Mouse (Mus musculus) stomach, embryonic 16.5 days (tissue): Measurements from ENCODE around the gene Gjb3. TPM values are rescaled to one million over a fixed set of nuclear protein-coding genes. Genes with fewer than 3 reads are reported as not detected.

ENCODE experiments used
- ATAC-seq: fragments of 200-750 bp; cut with Nextera tagmentation; 2 replicates; pipeline ENCODE4 v1.8.0; 2017; ENCODE audit warnings: moderate number of reproducible peaks, moderate TSS enrichment; ENCODE audit not compliant: insufficient read depth, low FRiP score
- H3K27ac ChIP-seq: fragments of 300-500 bp; sonication (generic); 2 replicates; pipeline ENCODE4 v1.5.1; 2014; ENCODE audit warnings: low read length
- H3K27me3 ChIP-seq: fragments of 300-500 bp; sonication (generic); 2 replicates; pipeline ENCODE4 v1.6.1; 2014; ENCODE audit warnings: low read length, control low read depth, mixed read lengths; ENCODE audit not compliant: control insufficient read depth, insufficient read depth
- H3K36me3 ChIP-seq: fragments of 300-500 bp; sonication (generic); 2 replicates; pipeline ENCODE4 v1.6.1; 2014; ENCODE audit warnings: low read length; ENCODE audit not compliant: control insufficient read depth, insufficient read depth
- H3K4me1 ChIP-seq: fragments of 300-500 bp; sonication (generic); 2 replicates; pipeline ENCODE4 v1.6.1; 2014; ENCODE audit warnings: low read length, control low read depth, mixed read lengths; ENCODE audit not compliant: control insufficient read depth, insufficient read depth
- H3K4me2 ChIP-seq: fragments of 300-500 bp; sonication (generic); 2 replicates; pipeline ENCODE4 v1.6.1; 2014; ENCODE audit warnings: low read depth, low read length, mixed read lengths
- H3K4me3 ChIP-seq: fragments of 300-500 bp; sonication (generic); replicated peaks from 2 replicates; pipeline ENCODE4 v1.5.1; 2014; ENCODE audit warnings: mild to moderate bottlenecking, low read length
- H3K9ac ChIP-seq: fragments of 300-500 bp; sonication (generic); 2 replicates; pipeline ENCODE4 v1.6.1; 2014; ENCODE audit warnings: low read length
- H3K9me3 ChIP-seq: fragments of 300-500 bp; sonication (generic); replicated peaks from 2 replicates; pipeline ENCODE4 v1.6.1; 2016; ENCODE audit warnings: low read length, control low read depth; ENCODE audit not compliant: control insufficient read depth
- WGBS: fragments of 180-500 bp; shearing (Covaris S2); extraction: QIAGEN DNeasy Blood & Tissue Kit; methylation state at CpG from one replicate; pipeline ENCODE4 v1.1.7; 2014; 5-methylcytosine and 5-hydroxymethylcytosine counted together
- polyA plus RNA-seq: library from polyadenylated mRNA; unstranded; fragments of >200 nt; fragmentation: Nextera tagmentation; extraction: Ambion mirVana; gene quantifications from 2 replicates; pipeline ENCODE4 v1.2.1, GENCODE M21; 2015

Gjb3 gene
- polyA plus RNA-seq, 1 experiment from 2014 or later = 7.0 TPM

GRCm38 (mm10) chr4:127327749-127328148 lies 2.9 kb downstream of the Gjb3 start:
- peaks cover 36% of the 10 kb centered on the region for H3K27me3 ChIP-seq
- ATAC-seq = no peak
- no peak overlapping the region for H3K9ac ChIP-seq
- peaks cover 13% of the 10 kb centered on the region; the same call in 1 of the 2 replicates for H3K4me1 ChIP-seq
- H3K36me3 ChIP-seq = no peaks in the 10 kb centered on the region
- H3K4me3 ChIP-seq = no peak overlapping the region
- no peak overlapping the region for H3K4me2 ChIP-seq
- 0 out of 2 replicates have a peak overlapping the region, but pooled peaks have one; percentile 12 for H3K27ac ChIP-seq
- no peaks in the 10 kb centered on the region for H3K9me3 ChIP-seq
- 64% methylated on average over 6 of the region's 6 CpGs for WGBS

- Histone ChIP-seq H3K4me3 (no peak overlapping the region), H3K9me3 (no peaks in the 10 kb centered on the region), H3K9ac (no peak overlapping the region), H3K36me3 (no peaks in the 10 kb centered on the region), H3K4me2 (no peak overlapping the region), H3K4me1 (peaks cover 13% of the 10 kb centered on the region; the same call in 1 of the 2 replicates), H3K27me3 (peaks cover 34% of the 10 kb centered on the region), H3K27ac (no peak overlapping the region)
- no peak for ATAC-seq
- WGBS = 44% methylated on average over 7 of the region's 7 CpGs
Observed at GRCm38 (mm10) chr4:127327258-127327657, 3.4 kb downstream of the Gjb3 start.

GRCm38 (mm10) chr4:127325276-127325675 lies 5.4 kb downstream of the Gjb3 start:
- no peak overlapping the region for H3K27ac ChIP-seq
- 75% methylated on average over 5 of the region's 5 CpGs for WGBS
- peaks cover 15% of the 10 kb centered on the region for H3K27me3 ChIP-seq
- no peak overlapping the region for H3K4me2 ChIP-seq
- no peak overlapping the region for H3K4me3 ChIP-seq
- peaks cover 3% of the 10 kb centered on the region; the same call in 1 of the 2 replicates for H3K4me1 ChIP-seq
- no peaks in the 10 kb centered on the region for H3K9me3 ChIP-seq
- H3K9ac ChIP-seq = no peak overlapping the region
- H3K36me3 ChIP-seq = no peaks in the 10 kb centered on the region
- ATAC-seq = no peak

- 5% methylated on average over 6 of the region's 6 CpGs for WGBS
- H3K9me3 ChIP-seq = no peaks in the 10 kb centered on the region
- H3K36me3 ChIP-seq = no peaks in the 10 kb centered on the region
- no peak overlapping the region for H3K4me3 ChIP-seq
- no peak overlapping the region for H3K27ac ChIP-seq
- peak; percentile 80 for ATAC-seq
- peaks cover 2% of the 10 kb centered on the region; the same call in 1 of the 2 replicates for H3K4me1 ChIP-seq
- H3K27me3 ChIP-seq = peaks cover 10% of the 10 kb centered on the region
- no peak overlapping the region for H3K9ac ChIP-seq
- no peak overlapping the region for H3K4me2 ChIP-seq
Observed at GRCm38 (mm10) chr4:127324759-127325158, 5.9 kb downstream of the Gjb3 start.

GRCm38 (mm10) chr4:127324296-127324695 lies 6.3 kb downstream of the Gjb3 start:
- 66% methylated on average over 10 of the region's 10 CpGs for WGBS
- no peak overlapping the region for H3K4me2 ChIP-seq
- ATAC-seq = 0 out of 2 replicates have a peak, but pooled peaks have one; percentile 4

GRCm38 (mm10) chr4:127323651-127324050 lies 7.0 kb downstream of the Gjb3 start:
- H3K36me3 ChIP-seq = no peaks in the 10 kb centered on the region
- no peak overlapping the region for H3K27ac ChIP-seq
- 76% methylated on average over 3 of the region's 3 CpGs for WGBS
- H3K4me3 ChIP-seq = no peak overlapping the region
- H3K9ac ChIP-seq = no peak overlapping the region
- no peak overlapping the region for H3K4me2 ChIP-seq
- ATAC-seq = no peak
- no peaks in the 10 kb centered on the region for H3K9me3 ChIP-seq
- H3K27me3 ChIP-seq = peaks cover 8% of the 10 kb centered on the region
- peaks cover 2% of the 10 kb centered on the region; the same call in 1 of the 2 replicates for H3K4me1 ChIP-seq

More at GRCm38 (mm10) chr4:127324296-127324695, 6.3 kb downstream of the Gjb3 start:
- peaks cover 8% of the 10 kb centered on the region for H3K27me3 ChIP-seq
- H3K27ac ChIP-seq = no peak overlapping the region
- no peaks in the 10 kb centered on the region for H3K9me3 ChIP-seq
- H3K36me3 ChIP-seq = no peaks in the 10 kb centered on the region
- H3K9ac ChIP-seq = no peak overlapping the region
- no peak overlapping the region for H3K4me3 ChIP-seq
- H3K4me1 ChIP-seq = peaks cover 2% of the 10 kb centered on the region; the same call in 1 of the 2 replicates

- no peaks in the 10 kb centered on the region for H3K36me3 ChIP-seq
- H3K9ac ChIP-seq = no peak overlapping the region
- H3K9me3 ChIP-seq = no peaks in the 10 kb centered on the region
- no peak overlapping the region for H3K4me2 ChIP-seq
- H3K27me3 ChIP-seq = no peaks in the 10 kb centered on the region; the same call in 1 of the 2 replicates
- WGBS = 5% methylated on average over 3 of the region's 3 CpGs
- no peak overlapping the region for H3K27ac ChIP-seq
- ATAC-seq = 0 out of 2 replicates have a peak, but pooled peaks have one; percentile 31
- H3K4me3 ChIP-seq = no peak overlapping the region
- H3K4me1 ChIP-seq = no peaks in the 10 kb centered on the region
Observed at GRCm38 (mm10) chr4:127319613-127320012, 11.0 kb downstream of the Gjb3 start.

GRCm38 (mm10) chr4:127317143-127317542 lies 13.5 kb downstream of the Gjb3 start:
- no peaks in the 10 kb centered on the region for H3K4me1 ChIP-seq
- WGBS = 57% methylated on average over 4 of the region's 4 CpGs

GRCm38 (mm10) chr4:127315753-127316152 lies 14.9 kb downstream of the Gjb3 start:
- no peak overlapping the region for H3K4me3 ChIP-seq
- ATAC-seq = no peak
- H3K27me3 ChIP-seq = peaks cover 12% of the 10 kb centered on the region
- no peaks in the 10 kb centered on the region for H3K36me3 ChIP-seq
- no peak overlapping the region for H3K4me2 ChIP-seq
- H3K9ac ChIP-seq = no peak overlapping the region
- H3K9me3 ChIP-seq = no peaks in the 10 kb centered on the region
- WGBS = 82% methylated on average over 8 of the region's 8 CpGs
- no peak overlapping the region for H3K27ac ChIP-seq
- no peaks in the 10 kb centered on the region for H3K4me1 ChIP-seq

More at GRCm38 (mm10) chr4:127317143-127317542, 13.5 kb downstream of the Gjb3 start:
- Histone ChIP-seq H3K36me3 (no peaks in the 10 kb centered on the region), H3K4me3 (no peak overlapping the region), H3K9ac (no peak overlapping the region), H3K27me3 (peaks cover 12% of the 10 kb centered on the region), H3K4me2 (no peak overlapping the region), H3K27ac (no peak overlapping the region), H3K9me3 (no peaks in the 10 kb centered on the region)
- no peak for ATAC-seq
